Mouse (Mus musculus): ENCODE measurements around the gene C8b. TPM values are rescaled to one million over a fixed set of nuclear protein-coding genes. Genes with fewer than 3 reads are reported as not detected.

Gene C8b
- polyA plus RNA-seq, 1 experiment from 2014 or later: not detected

- Histone ChIP-seq H3K9ac (ENCODE audit: low read length) (no peak overlapping the region), H3K4me3 (ENCODE audit: low read depth, low read length) (no peak overlapping the region), H3K27ac (ENCODE audit: low read depth) (no peak overlapping the region), H3K4me1 (replicated peaks; ENCODE audit: control insufficient read depth, insufficient read depth, low read length) (no peaks in the 10 kb centered on the region), H3K27me3 (replicated peaks; ENCODE audit: control insufficient read depth, insufficient read depth, low read length) (no peaks in the 10 kb centered on the region), H3K36me3 (ENCODE audit: control insufficient read depth, insufficient read depth, low read length) (no peaks in the 10 kb centered on the region), H3K9me3 (ENCODE audit: control insufficient read depth, low read length) (no peaks in the 10 kb centered on the region), H3K4me2 (ENCODE audit: low read length) (no peak overlapping the region)
- DNase-seq (ENCODE audit: low spot score) (no peak), ATAC-seq (replicated peaks; ENCODE audit: low FRiP score, low TSS enrichment, low read depth) (no peak)
- WGBS: 81% methylated on average over 9 of the region's 9 CpGs
Measured at GRCm38 (mm10) chr4:104798951-104799350, 32.8 kb downstream of the C8b start.

- Histone ChIP-seq H3K27me3 (replicated peaks; ENCODE audit: control insufficient read depth, insufficient read depth, low read length) (no peaks in the 10 kb centered on the region), H3K4me3 (ENCODE audit: low read depth, low read length) (no peak overlapping the region), H3K36me3 (ENCODE audit: control insufficient read depth, insufficient read depth, low read length) (no peaks in the 10 kb centered on the region), H3K4me2 (ENCODE audit: low read length) (no peak overlapping the region), H3K9me3 (ENCODE audit: control insufficient read depth, low read length) (no peaks in the 10 kb centered on the region), H3K9ac (ENCODE audit: low read length) (no peak overlapping the region), H3K27ac (ENCODE audit: low read depth) (no peak overlapping the region), H3K4me1 (replicated peaks; ENCODE audit: control insufficient read depth, insufficient read depth, low read length) (no peaks in the 10 kb centered on the region)
- DNase-seq (ENCODE audit: low spot score) (no peak), ATAC-seq (replicated peaks; ENCODE audit: low FRiP score, low TSS enrichment, low read depth) (no peak)
- WGBS: 89% methylated on average over 3 of the region's 3 CpGs
Measured at GRCm38 (mm10) chr4:104801625-104802024, 35.5 kb downstream of the C8b start.

- ATAC-seq (replicated peaks; ENCODE audit: low FRiP score, low TSS enrichment, low read depth): no peak
- H3K9ac ChIP-seq (ENCODE audit: low read length): no peak overlapping the region
- H3K36me3 ChIP-seq (ENCODE audit: control insufficient read depth, insufficient read depth, low read length): no peaks in the 10 kb centered on the region
- H3K4me2 ChIP-seq (ENCODE audit: low read length): no peak overlapping the region
- no peak overlapping the region for H3K27ac ChIP-seq (ENCODE audit: low read depth)
- no peak for DNase-seq (ENCODE audit: low spot score)
- no peaks in the 10 kb centered on the region for H3K9me3 ChIP-seq (ENCODE audit: control insufficient read depth, low read length)
- no peaks in the 10 kb centered on the region for H3K27me3 ChIP-seq (replicated peaks; ENCODE audit: control insufficient read depth, insufficient read depth, low read length)
- no peak overlapping the region for H3K4me3 ChIP-seq (ENCODE audit: low read depth, low read length)
- 66% methylated on average over 4 of the region's 4 CpGs for WGBS
- H3K4me1 ChIP-seq (replicated peaks; ENCODE audit: control insufficient read depth, insufficient read depth, low read length): no peaks in the 10 kb centered on the region
Measured at GRCm38 (mm10) chr4:104804100-104804499, 38.0 kb downstream of the C8b start.

- ATAC-seq (replicated peaks; ENCODE audit: low FRiP score, low TSS enrichment, low read depth) (no peak), DNase-seq (ENCODE audit: low spot score) (no peak)
- H3K9me3 ChIP-seq (ENCODE audit: control insufficient read depth, low read length): no peaks in the 10 kb centered on the region
- WGBS: 76% methylated on average over 19 of the region's 19 CpGs
- no peak overlapping the region for H3K4me2 ChIP-seq (ENCODE audit: low read length)
- no peak overlapping the region for H3K27ac ChIP-seq (ENCODE audit: low read depth)
- no peaks in the 10 kb centered on the region for H3K27me3 ChIP-seq (replicated peaks; ENCODE audit: control insufficient read depth, insufficient read depth, low read length)
- H3K4me3 ChIP-seq (ENCODE audit: low read depth, low read length): no peak overlapping the region
- no peaks in the 10 kb centered on the region for H3K36me3 ChIP-seq (ENCODE audit: control insufficient read depth, insufficient read depth, low read length)
- H3K4me1 ChIP-seq (replicated peaks; ENCODE audit: control insufficient read depth, insufficient read depth, low read length): no peaks in the 10 kb centered on the region
- H3K9ac ChIP-seq (ENCODE audit: low read length): no peak overlapping the region
Measured at GRCm38 (mm10) chr4:104805414-104806257, 39.5 kb downstream of the C8b start.

GRCm38 (mm10) chr4:104810710-104811286 is 44.7 kb downstream of the C8b start:
- Histone ChIP-seq H3K9me3 (ENCODE audit: control insufficient read depth, low read length) (no peaks in the 10 kb centered on the region), H3K4me3 (ENCODE audit: low read depth, low read length) (no peak overlapping the region), H3K4me2 (ENCODE audit: low read length) (no peak overlapping the region), H3K36me3 (ENCODE audit: control insufficient read depth, insufficient read depth, low read length) (no peaks in the 10 kb centered on the region), H3K27me3 (replicated peaks; ENCODE audit: control insufficient read depth, insufficient read depth, low read length) (no peaks in the 10 kb centered on the region), H3K4me1 (replicated peaks; ENCODE audit: control insufficient read depth, insufficient read depth, low read length) (no peaks in the 10 kb centered on the region), H3K27ac (ENCODE audit: low read depth) (no peak overlapping the region), H3K9ac (ENCODE audit: low read length) (no peak overlapping the region)
- ATAC-seq (replicated peaks; ENCODE audit: low FRiP score, low TSS enrichment, low read depth) (no peak), DNase-seq (ENCODE audit: low spot score) (no peak)
- 61% methylated on average over 10 of the region's 10 CpGs for WGBS

- Histone ChIP-seq H3K27ac (ENCODE audit: low read depth) (no peak overlapping the region), H3K27me3 (replicated peaks; ENCODE audit: control insufficient read depth, insufficient read depth, low read length) (no peaks in the 10 kb centered on the region), H3K4me2 (ENCODE audit: low read length) (no peak overlapping the region), H3K36me3 (ENCODE audit: control insufficient read depth, insufficient read depth, low read length) (no peaks in the 10 kb centered on the region), H3K4me3 (ENCODE audit: low read depth, low read length) (no peak overlapping the region), H3K9ac (ENCODE audit: low read length) (no peak overlapping the region), H3K4me1 (replicated peaks; ENCODE audit: control insufficient read depth, insufficient read depth, low read length) (no peaks in the 10 kb centered on the region), H3K9me3 (ENCODE audit: control insufficient read depth, low read length) (no peaks in the 10 kb centered on the region)
- no peak for ATAC-seq (replicated peaks; ENCODE audit: low FRiP score, low TSS enrichment, low read depth)
- DNase-seq (ENCODE audit: low spot score): no peak
- 80% methylated on average over 2 of the region's 2 CpGs for WGBS
Measured at GRCm38 (mm10) chr4:104813617-104814016, 47.5 kb downstream of the C8b start.

GRCm38 (mm10) chr4:104816519-104817232 is 50.6 kb downstream of the C8b start:
- no peak overlapping the region for H3K27ac ChIP-seq (ENCODE audit: low read depth)
- no peaks in the 10 kb centered on the region for H3K36me3 ChIP-seq (ENCODE audit: control insufficient read depth, insufficient read depth, low read length)
- H3K4me1 ChIP-seq (replicated peaks; ENCODE audit: control insufficient read depth, insufficient read depth, low read length): no peaks in the 10 kb centered on the region
- H3K4me3 ChIP-seq (ENCODE audit: low read depth, low read length): no peak overlapping the region
- H3K9me3 ChIP-seq (ENCODE audit: control insufficient read depth, low read length): no peaks in the 10 kb centered on the region
- no peak for DNase-seq (ENCODE audit: low spot score)
- no peak overlapping the region for H3K9ac ChIP-seq (ENCODE audit: low read length)
- no peaks in the 10 kb centered on the region for H3K27me3 ChIP-seq (replicated peaks; ENCODE audit: control insufficient read depth, insufficient read depth, low read length)
- no peak overlapping the region for H3K4me2 ChIP-seq (ENCODE audit: low read length)
- no peak for ATAC-seq (replicated peaks; ENCODE audit: low FRiP score, low TSS enrichment, low read depth)
- WGBS: 91% methylated on average over 4 of the region's 4 CpGs

- Histone ChIP-seq H3K27ac (ENCODE audit: low read depth) (no peak overlapping the region), H3K4me3 (ENCODE audit: low read depth, low read length) (no peak overlapping the region), H3K4me2 (ENCODE audit: low read length) (no peak overlapping the region), H3K4me1 (replicated peaks; ENCODE audit: control insufficient read depth, insufficient read depth, low read length) (no peaks in the 10 kb centered on the region), H3K36me3 (ENCODE audit: control insufficient read depth, insufficient read depth, low read length) (no peaks in the 10 kb centered on the region), H3K27me3 (replicated peaks; ENCODE audit: control insufficient read depth, insufficient read depth, low read length) (no peaks in the 10 kb centered on the region), H3K9ac (ENCODE audit: low read length) (no peak overlapping the region), H3K9me3 (ENCODE audit: control insufficient read depth, low read length) (no peaks in the 10 kb centered on the region)
- ATAC-seq (replicated peaks; ENCODE audit: low FRiP score, low TSS enrichment, low read depth) (no peak), DNase-seq (ENCODE audit: low spot score) (no peak)
- 44% methylated on average over 2 of the region's 2 CpGs for WGBS
Measured at GRCm38 (mm10) chr4:104817509-104817908, 51.4 kb downstream of the C8b start.

All from intestine, embryonic 14.5 days (tissue).